Mouse (Mus musculus): Measurements from ENCODE around the gene Ngef.
A peak's percentile ranks its signal among the peaks of the same experiment; 100 is the strongest.

Ngef gene

DNA sequence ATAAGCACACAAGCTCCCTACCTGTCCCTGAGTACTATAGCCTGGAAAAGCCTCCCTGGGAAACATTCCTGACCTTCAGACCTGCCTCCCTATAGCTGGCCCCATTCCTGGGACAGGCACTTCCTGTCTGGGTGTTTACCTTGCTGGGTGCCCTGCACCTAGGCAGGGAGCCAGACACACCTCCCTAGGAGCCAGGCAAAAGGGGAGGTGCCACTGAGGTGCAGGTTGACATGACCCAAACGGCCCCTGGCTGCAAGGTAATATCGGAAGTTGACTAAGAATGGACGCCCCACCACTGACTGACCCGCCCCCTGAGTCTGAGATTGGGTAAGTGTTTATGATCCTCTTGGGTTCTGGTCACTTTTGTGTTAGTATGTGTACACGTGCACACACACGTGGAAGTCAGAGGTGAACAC lies at the start of gene Ngef:
Gene Ngef (minus strand): TSS at position 71 of the 416 bp plus-strand sequence.
- DNase-seq (ENCODE audit: low spot score in 2 of 2), result peak; percentile 35 to 58

DNA sequence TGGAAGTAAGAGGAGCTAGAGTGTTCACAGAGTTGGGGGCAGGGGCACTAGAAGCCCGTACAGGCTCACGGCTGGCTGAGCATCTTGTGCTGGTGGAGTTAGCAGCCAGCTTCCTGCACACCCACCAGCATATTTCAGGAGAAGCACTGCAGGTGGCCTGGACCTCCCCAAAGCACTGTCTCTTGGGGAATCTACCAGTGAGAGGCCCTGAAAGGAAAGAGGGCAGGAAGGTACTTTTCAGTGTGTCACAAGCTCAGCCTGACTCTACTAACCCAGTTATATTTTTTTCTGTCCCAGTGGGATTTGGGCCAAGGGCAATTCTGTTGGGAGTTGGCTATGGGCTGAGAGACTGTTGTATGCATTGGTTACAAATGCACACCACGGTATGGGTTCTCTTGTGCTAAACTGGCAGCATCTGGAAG lies 48.2 kb upstream of the Ngef start:
- DNase-seq (ENCODE audit: low spot score in 2 of 2), result no peak

DNA sequence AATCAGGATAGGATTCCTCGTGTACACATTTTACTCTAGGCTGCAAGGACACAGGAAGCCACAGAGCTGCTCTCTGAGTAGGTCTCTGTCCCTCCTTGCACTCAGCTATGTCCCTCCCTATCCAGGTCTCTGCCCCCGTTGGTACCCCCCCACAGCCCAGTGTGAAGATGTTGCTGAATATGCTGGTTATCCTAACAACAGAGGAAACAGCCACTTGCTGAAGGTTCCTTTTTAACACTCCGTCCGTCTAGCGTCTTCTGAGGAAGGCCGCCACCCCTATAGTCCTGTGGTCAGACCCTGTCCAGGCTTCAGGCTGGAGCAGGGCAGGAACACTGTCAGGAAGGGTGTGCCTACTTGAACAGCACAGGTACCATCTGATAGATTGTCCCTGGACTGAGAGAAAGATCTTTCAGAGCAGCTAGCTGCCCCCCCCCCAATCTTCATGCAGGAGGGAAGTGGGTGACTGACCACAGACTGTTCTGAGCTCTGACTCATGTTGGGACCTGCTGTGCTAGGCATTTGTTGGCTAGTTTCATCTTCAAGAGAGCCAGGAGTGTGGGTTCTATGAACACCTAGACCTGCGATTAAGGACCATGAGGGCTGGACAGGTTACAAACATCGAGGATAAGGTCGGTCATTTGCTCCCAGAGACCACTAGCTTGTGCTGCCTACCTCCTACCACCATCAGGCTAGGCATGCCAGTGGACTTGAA lies 47.6 kb upstream of the Ngef start:
- no peak for DNase-seq (ENCODE audit: low spot score in 2 of 2)

DNA sequence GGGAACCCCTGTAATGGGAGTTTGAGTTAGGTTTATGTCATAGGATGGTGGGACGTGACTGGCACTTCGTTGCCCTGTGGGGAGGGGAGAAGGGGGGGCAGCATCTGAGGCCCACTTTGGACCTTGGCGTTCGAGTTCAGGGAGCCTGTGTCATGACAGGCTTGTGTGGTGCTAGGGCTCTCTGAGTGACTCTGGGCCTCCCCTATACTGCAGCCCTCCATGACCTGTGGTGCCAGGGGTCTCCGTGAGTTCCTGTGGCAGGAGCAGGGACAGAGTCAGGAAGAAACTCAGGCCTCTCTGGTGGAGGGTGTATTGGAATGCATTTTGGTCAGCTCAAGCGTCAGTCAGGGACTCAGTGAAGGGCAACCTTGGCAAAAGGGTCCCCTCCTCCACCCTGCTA lies 47.0 kb upstream of the Ngef start:
- no peak for DNase-seq (ENCODE audit: low spot score in 2 of 2)

DNA sequence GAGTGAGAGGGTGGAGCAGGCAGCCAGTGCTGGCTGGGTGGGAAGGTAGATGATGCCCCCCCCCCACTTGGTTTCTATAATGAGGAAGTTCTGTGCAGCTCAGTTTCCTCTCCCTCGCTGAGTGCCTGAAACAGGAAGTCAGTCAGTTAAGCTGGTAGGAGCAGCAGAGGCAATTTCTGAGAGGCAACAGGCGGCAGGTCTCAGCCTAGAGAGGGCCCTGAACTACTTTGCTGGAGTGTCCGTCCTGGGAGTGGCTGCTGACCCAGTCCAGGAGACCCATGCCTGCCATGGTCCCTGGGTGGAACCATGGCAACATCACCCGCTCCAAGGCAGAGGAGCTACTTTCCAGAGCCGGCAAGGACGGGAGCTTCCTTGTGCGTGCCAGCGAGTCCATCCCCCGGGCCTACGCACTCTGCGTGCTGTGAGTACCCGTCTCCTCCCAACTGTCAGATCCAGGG lies 46.6 kb upstream of the Ngef start, which contains the start of gene Inpp5d:
Gene Inpp5d (plus strand): TSS at position 102 of the 458 bp plus-strand sequence.
- DNase-seq (ENCODE audit: low spot score in 2 of 2), result no peak

DNA sequence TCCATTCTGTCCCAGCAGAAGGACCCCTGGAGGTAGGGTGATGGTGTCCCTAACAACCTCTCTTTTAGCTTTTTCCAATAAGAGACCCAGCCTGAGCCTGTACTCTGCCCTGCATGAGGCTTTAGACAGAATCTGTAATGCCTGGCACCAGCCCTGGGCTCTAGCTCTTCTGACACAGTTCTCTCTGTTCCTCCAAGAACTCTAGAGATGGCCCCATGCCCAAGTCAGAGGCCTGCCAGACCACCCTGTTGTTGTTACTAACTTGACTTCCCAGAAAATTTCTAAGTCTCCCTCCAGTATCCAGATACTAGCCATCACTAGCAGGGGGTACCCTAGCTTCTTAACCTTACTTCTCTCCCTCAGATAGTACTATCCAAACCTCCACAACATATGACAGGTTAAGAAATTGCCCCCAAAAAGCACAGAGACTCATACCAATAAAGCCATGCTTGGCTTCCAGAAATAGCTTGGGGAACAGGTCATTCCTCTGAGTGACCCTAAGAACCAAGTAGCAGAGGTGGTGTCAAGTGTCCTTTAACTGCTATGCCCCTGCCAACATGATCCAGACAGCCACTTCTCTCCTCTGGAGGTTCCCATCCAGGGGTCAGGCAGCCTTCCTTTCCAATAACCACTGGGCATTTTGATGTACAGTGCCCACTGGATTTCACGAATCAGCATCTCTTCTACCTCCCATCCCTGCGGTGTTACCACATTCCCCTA lies 41.1 kb upstream of the Ngef start:
- DNase-seq (ENCODE audit: low spot score in 2 of 2), result no peak

DNA sequence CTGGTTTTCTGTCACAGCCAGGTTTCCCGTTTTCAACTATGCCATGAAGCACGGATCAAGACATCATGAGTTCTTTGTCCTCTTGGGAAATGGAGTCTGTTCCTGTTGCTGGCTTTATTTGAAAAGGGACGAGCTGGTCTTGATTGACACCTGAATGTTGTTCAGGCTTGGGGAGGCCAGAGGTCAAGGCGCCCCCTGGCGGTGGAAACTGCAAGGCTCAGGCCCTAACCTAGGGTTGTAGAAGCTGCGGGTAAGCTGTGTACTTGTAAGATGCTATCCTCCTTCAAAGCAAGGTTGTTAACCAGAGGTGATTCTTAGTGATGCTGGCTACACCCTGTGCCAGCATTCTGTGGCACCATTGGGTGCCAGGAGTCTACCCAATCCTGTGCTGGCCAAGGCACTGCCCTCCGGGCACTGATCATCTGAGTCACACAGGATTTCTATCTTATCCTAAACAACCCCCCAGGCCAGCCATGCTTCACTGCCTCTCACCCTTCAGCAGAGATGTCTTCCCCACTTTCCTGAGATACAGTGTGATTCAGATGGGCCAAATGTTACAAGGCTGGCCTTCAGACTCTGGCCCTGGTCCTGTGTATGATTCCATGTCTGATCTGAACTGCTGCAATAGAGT lies 34.9 kb upstream of the Ngef start:
- peak; percentile 49 to 63 for DNase-seq (ENCODE audit: low spot score in 2 of 2)

DNA sequence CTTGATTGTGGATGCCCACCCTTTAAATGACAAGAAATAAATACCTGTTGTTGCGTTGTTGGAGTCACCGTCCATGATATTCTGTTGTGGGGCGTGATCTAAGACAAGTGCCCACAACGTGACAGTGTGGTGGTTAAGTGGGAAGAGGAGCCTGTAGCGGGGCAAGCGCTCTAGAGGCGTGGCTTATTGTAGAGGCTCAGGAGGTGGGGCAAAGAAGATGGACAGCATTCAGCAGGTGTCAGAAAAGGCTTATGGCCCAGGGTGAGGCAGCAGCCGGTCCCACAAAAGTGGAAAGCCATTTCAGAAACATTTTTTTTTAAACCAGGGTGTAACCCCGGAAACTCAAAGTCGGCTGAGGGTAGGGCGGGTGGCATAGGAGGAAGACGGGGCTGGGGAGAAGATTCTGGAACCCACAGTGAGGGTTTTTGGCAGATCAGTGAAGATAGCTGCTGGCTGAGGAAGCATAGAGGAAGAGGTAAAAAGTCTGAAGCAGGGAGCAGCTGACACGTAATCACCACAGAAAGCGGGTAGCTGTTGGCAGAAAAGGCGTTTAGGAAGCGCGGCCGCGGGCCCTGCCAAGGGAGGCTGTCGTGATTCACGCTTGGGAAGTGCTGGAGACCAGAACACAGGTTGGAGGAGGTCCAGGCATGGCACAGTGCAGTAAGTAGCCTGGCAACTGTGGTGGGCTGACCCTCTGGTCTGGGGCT lies 33.9 kb upstream of the Ngef start:
- DNase-seq (ENCODE audit: low spot score in 2 of 2), result peak in 1 of 2 experiments; percentile 40

DNA sequence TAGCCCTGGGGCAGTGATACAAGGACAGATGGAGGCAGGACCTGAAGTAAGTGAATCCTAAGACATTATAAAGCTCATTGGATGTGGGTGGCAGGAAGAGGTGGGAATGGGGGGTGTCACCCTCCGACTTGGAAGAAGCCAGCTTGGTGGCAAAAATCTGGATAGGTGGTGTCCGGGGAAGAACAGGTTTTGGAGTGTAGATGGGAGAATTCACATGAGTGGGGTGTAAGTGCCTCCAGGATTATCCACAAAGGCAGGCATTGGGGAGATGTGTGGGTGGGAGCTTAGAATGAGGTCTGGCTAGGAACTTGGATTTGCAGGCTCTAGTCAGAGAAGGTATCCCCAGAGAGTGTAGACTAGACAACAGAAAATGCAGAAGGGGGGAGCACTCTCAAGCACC lies 31.6 kb upstream of the Ngef start:
- no peak for DNase-seq (ENCODE audit: low spot score in 2 of 2)

DNA sequence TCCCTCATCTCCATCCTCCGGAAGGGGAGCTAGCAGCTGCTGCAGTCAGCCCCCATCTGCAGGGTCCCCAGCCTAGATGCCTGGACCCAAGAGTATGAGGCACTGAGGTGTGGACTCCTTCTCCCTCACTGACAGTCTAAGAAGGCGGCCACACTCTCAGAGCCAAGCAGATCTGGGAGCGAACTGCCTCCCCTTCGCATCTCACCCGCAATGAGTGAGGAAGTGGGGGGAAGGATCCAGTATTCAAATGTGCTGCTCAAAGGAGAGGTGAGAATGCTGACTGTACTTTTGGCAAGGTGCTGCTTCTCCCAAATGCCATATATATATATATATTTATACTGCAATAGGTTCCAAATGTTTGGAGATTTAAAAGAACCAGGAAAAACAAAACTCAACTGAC lies 29.7 kb upstream of the Ngef start:
- no peak for DNase-seq (ENCODE audit: low spot score in 2 of 2)

DNA sequence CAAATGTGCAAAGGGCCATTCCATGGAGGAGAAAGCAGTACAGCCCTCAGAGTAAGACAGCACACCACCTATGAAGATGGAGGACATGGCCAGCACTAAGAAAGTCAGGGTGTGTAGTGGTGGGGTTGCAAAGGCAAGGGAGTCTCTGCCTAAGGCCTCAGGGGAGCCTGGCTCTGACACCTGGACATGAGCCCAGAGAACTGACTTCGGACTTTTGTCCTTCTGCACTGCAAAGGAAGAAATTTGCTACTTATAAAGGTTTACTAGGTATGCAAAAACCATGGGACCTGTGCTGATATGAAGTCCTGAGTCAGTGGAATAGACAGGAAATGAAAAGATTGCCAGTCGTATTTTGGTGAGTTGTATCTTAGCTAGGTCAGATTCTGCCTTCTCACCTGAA lies 28.1 kb upstream of the Ngef start:
- DNase-seq (ENCODE audit: low spot score in 2 of 2), result no peak

DNA sequence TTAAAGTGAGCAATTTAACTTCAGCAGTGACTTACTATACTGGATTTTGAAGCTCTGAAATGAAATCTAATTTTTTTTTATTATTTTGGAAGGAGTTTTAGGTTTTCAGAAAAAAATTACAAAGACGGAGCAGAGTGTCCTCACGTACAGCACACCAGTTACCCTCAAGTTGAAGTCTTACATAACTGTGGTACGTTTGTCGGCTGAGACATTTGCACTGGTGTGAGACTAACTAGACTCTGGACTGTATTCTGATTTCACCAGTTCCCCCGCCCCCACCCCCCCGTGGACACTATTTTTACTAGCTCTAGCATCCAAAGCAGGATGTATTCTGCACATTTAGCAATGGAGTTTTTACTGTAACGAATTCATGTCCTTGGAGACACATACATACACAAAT lies 26.9 kb upstream of the Ngef start:
- no peak for DNase-seq (ENCODE audit: low spot score in 2 of 2)

DNA sequence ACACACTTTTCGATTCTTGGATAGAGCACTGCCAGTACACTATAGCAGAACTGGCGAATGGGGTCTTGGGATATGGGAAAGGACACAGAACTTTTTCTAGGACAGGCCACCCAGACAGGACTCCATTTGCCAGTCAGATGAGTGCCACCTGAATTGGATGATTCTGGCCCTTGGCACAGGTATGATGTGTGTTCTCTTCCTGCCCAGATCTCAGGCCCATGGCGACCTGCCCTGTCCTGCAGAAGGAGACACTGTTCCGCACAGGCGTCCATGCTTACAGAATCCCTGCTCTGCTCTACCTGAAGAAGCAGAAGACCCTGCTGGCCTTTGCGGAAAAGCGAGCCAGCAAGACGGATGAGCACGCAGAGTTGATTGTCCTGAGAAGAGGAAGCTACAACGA lies 21.0 kb upstream of the Ngef start:
- no peak for DNase-seq (ENCODE audit: low spot score in 2 of 2)

DNA sequence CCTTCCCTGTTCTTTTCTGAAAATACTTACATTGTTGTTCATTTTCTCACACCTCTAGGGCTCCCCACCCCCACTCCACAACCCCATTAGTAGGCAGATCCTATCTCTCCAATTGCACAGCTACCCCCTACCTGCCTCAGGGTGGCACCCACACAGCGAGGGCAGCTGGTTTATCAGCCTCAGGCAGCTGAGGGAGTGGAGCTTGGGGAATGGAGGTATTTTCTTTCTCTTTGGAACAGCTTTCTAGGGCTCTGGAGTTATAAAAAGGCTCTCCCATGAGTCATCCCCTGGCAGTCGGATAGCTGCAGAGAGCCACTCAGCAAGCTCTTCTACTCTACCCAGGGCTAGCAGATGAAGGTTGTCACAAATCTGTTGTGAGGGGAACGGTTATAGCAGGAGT lies 20.6 kb upstream of the Ngef start:
- no peak for DNase-seq (ENCODE audit: low spot score in 2 of 2)

DNA sequence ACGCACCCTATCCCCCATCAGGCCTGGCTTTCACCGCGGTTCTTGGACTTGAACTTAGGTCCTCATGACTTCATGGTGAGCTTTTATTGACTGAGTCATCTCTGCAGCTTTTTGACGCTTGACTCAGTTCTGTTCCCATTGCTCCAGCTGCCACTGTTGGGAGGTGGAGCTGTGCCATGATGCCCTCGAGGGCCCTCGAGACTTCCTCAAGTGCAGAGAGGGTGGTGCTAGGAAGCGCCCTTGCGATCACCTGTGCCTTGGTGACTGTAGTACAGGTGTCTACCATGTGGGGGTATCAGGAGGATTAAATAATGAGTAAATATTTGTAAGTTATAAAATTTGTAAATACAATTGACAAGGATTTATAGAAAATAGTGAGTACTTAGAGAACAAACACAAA lies 16.3 kb upstream of the Ngef start:
- DNase-seq (ENCODE audit: low spot score in 2 of 2), result no peak

DNA sequence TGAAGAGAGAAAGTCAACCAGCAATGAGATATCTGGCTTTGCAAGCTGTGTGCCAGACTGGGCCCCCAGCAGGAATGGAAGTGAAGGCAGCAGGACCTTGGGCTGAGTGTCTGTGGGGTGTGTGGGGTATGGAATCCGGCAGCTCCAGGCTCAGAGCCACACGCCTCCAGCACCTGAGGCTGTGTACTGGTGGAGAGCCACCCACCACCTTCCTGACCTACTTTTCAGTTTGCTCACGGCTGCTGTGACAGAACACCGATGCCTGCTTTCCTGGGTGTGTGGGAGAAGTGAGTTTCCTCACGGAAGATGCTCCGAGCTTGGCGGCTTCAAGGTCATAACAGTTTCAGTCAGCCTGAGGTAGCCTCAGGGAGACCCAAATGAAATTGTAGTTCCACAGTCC lies 15.5 kb upstream of the Ngef start:
- no peak for DNase-seq (ENCODE audit: low spot score in 2 of 2)

DNA sequence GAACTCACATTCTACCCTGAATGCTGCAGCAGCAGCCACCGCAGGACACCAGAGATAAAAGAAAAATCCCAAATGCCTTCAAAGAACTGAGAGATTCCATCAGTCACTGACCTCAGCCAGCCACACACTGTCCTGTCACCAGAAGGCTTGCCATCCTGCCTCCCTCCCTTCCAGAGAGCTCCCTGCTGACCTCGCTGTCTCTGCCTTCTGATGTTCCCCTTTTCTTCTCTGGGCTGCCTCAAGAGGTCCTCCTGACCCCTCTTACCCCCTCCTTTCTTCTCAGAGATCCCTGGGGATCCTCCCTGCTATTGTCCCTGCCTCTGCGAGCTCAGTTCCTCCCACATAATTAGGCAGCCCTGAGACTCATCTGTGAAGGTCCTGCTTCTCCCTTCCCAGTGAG lies 7.2 kb upstream of the Ngef start:
- no peak for DNase-seq (ENCODE audit: low spot score in 2 of 2)

DNA sequence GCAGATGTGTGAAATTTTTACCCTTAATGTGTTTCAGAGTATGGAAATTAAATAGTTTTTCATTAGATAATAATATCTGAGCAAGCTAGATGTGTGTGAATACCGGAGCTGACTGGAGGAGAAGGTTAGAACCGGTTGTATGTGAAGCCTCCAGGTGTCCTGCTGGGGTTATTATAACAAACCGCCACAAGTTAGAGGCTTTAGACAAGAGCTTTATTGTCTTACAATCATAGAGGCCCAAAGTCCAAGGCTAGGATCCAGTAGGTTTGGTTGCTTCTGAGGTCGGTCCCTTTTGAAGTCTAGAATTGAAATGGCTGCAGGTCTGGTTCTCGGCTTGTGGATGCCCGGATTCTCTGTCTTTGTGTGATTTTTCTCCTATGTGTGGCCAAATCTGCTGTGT lies 5.3 kb upstream of the Ngef start:
- no peak for DNase-seq (ENCODE audit: low spot score in 2 of 2)

DNA sequence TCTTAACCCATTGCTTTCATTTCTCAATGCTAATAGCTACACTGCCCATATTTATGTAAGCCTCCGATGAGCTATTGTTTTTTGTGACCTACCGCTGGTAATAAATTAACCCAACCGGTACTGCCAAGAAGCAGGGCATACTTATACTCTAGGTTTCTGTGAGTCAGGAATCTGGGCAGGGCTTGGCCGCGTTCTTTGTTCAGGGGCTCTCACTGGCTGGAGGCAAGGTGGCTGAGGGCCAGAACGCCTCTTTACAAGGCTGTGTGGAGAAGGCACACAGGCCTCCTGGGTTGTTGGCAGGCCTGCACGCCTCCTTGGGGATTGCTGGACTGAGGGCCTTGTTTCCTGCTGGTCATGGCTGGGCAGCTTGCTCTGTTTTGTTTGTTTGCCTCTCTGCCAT lies 1.1 kb upstream of the Ngef start:
- DNase-seq (ENCODE audit: low spot score in 2 of 2), result peak; percentile 59 to 76

DNA sequence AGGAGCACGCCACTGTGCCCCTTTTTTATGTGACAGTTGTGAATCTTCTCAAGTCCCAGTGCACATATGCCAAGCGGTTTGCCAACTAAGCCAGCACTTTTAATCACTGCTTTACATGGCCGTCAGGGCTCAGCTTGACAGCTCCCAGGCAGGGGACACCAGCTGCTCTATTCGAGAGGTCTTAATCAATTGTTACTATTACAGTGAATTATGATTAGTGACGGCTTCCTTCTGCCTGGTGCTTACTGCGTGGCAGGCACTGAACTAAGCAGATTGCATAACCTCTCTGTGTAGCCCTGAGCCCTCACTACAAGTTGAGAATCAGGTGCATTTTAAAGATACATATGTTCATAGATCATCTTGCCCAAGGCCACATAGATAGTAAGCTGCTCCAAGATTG lies 683 bp upstream of the Ngef start:
- DNase-seq (ENCODE audit: low spot score in 2 of 2), result no peak

DNA sequence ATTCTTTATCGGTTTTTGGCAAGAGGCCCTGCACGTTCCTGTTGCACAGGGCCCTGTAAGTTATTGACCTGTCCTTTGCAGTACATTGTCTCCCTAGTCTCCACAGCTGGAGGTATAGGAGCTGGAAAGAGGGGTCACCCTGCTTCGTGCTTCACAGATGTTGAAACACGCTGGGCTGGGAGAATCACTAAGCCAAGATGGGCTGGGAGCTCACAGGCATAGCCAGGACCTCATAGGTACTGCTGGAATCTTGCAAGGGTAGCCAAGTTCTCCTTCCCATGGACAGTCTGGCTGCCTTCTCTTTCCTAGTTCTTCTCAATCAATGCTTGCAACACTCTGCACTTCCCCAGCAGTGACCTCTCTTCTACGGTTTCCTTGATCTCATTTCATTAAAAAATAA lies 409 bp downstream of the Ngef start:
- DNase-seq (ENCODE audit: low spot score in 2 of 2), result no peak

DNA sequence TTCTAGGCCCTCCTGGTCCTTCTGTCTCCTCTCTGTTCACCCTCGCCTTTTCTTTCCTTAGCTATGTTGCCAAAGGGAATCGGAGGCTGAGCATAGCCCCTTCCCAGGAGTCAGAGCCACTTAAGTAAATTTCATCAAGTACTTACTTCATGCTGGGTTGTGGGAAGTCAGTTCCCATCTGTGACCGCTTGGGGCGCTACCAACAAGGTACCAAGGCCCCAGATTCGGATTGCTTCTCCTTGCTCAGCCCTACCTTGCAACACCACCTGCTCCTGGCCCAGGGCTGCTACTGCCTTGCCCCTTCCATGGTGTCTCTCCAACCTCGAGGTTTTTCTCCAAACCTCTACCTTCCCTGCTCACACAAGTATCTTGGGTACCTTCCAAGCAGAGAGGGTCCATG lies 5.3 kb downstream of the Ngef start:
- DNase-seq (ENCODE audit: low spot score in 2 of 2), result no peak
